Mouse (Mus musculus): ENCODE measurements around the gene Fen1.

The Fen1 gene

GRCm38 (mm10) chr19:10213796-10214471 lies 10.0 kb upstream of the Fen1 start:
- DNase-seq (ENCODE audit: low read depth, low spot score), result no peak

DNA sequence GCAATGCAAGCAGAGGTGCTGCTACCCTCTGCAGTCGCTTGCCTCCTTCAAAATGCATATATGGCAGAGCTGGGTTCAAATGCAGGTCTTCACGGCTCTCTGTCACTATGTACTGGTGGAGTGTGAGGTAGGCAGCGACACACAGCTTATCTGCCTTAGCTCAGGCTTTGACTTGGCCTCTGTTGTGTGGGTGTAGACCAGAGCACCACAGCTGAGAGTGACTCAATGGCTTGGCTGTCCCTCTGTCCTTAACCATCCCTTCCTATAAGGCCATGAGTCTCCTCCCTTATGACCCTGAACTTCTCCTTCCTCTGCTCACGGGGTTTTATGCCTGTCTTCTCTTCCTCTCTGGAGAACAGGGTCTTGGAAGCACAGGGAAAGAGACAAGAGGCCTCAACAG lies 6.9 kb upstream of the Fen1 start:
- no peak for DNase-seq (ENCODE audit: low read depth, low spot score)

DNA sequence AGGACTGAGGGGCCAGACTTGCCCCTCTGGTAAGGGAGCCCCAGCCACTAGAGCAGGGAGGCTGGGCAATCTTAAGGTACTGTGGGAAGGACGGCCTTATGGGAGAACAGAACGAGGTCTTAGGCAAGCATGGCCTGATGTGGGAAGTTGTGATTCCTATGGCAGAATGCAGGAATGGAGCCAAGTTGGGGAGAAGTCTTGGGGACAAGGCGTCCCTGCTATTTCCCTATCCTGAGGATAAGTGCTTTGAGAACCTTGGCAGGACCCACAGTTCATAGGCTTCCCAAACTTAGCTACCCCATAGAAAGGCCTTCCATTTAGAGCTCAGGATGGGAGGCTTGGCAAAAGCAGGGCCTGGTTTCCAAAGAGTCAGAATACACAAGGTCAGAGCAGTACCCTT lies 4.9 kb upstream of the Fen1 start:
- no peak for DNase-seq (ENCODE audit: low read depth, low spot score)

DNA sequence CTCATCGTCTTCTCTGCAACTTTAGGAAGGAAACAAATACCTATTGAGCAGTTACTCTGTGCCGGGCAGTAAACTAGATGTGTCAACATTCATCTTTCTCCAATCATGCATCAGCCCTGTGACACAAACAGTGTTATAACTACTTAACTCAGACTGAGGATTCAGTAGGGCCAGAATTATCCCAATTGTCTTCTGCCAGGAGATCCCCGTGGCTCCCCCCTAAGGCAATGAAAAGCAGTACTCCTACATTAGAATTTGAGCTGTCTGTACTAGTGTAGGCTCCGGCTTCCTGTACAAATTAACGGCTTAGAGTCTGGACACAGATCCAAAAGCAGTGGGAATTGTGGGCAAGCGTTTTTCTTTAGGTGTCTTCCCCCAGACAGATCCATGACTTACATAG lies 1.1 kb upstream of the Fen1 start:
- DNase-seq (ENCODE audit: low read depth, low spot score), result no peak

GRCm38 (mm10) chr19:10204616-10205001 lies 640 bp upstream of the Fen1 start:
- DNase-seq (ENCODE audit: low read depth, low spot score), result no peak

GRCm38 (mm10) chr19:10203146-10203847 lies 672 bp downstream of the Fen1 start:
- no peak for DNase-seq (ENCODE audit: low read depth, low spot score)

- no peak for DNase-seq (ENCODE audit: low read depth, low spot score)
Observed at GRCm38 (mm10) chr19:10198723-10199122, 5.2 kb downstream of the Fen1 start.

- no peak for DNase-seq (ENCODE audit: low read depth, low spot score)
Observed at GRCm38 (mm10) chr19:10198286-10198685, 5.7 kb downstream of the Fen1 start.

- no peak for DNase-seq (ENCODE audit: low read depth, low spot score)
Observed at GRCm38 (mm10) chr19:10197130-10197529, 6.8 kb downstream of the Fen1 start.

DNA sequence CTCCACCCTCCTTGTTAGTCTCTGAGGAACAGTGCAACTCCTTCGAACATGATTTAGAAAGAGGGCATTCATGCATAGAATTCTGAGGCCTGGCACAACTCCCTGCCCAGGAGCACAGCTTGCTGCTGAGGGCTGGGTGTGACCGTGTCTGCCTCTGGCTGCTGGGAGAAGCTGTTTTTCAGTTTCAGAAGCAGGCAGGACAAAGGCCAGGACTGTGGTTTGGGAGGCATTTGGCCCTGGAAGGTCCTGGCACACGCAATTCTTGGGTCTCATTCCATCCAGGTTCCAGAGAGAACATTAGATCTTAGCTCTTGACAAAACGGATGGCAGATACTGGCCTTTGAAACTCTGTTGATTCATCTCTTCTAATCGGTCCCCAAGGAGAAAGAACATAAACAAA lies 8.7 kb downstream of the Fen1 start:
- no peak for DNase-seq (ENCODE audit: low read depth, low spot score)

DNA sequence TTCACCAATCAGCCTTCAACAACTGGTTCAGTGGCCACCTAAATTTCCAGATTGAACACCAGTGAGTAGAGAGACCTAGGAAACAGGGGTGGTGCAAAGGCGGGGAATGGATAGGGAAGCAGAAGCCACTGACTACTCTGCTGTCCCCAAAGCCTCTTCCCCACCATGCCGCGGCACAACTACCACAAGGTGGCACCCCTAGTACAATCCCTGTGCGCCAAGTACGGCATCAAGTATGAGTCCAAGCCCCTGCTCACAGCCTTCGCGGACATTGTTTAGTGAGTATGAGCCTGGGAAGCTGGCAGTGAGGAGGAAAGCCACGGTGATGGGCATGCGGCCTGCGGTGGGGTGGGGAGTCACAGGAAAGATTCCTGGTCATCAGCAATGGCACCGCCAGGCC lies 9.6 kb downstream of the Fen1 start:
- DNase-seq (ENCODE audit: low read depth, low spot score), result no peak

GRCm38 (mm10) chr19:10191326-10191725 lies 12.6 kb downstream of the Fen1 start:
- no peak for DNase-seq (ENCODE audit: low read depth, low spot score)

- no peak for DNase-seq (ENCODE audit: low read depth, low spot score)
Observed at GRCm38 (mm10) chr19:10190796-10191195, 13.2 kb downstream of the Fen1 start.

DNA sequence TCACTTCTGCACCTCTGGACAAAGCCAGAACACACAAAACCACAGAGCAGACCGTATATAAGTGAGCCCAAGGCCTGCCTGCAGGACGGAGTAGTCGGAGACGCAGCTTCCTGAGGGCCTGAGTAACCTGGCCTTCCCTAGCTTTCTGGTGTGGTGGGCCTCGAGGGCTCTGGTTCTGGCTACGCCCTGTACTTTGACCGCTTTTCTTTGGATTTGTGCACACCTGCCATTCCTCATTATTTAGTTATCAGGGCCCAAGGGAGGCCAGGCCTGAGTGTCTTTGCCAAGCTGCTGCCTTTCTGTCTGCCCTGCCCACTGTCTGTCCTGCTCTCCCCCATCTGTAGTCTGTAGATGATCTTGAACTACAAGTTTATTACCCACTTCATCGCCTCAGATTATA lies 14.0 kb downstream of the Fen1 start:
- no peak for DNase-seq (ENCODE audit: low read depth, low spot score)

DNA sequence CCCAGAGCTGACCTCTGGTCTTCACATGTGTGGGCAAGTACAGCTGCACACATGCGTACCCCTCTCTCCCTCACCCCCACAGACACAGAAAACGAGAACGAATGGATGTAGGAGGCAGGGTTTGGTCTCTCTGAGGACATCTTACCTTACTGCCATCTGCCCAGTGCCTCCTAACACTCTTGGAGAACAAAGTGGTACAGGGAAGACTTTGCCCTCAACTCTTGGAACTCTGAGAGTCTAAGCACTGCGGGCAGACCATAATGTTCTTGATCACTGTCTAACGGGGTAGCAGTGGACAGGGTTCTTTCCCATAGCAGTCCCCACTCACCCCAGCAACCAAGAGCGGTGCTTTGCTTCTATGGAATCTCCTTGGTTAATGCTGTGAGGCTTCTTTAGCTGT lies 14.9 kb downstream of the Fen1 start:
- no peak for DNase-seq (ENCODE audit: low read depth, low spot score)

DNA sequence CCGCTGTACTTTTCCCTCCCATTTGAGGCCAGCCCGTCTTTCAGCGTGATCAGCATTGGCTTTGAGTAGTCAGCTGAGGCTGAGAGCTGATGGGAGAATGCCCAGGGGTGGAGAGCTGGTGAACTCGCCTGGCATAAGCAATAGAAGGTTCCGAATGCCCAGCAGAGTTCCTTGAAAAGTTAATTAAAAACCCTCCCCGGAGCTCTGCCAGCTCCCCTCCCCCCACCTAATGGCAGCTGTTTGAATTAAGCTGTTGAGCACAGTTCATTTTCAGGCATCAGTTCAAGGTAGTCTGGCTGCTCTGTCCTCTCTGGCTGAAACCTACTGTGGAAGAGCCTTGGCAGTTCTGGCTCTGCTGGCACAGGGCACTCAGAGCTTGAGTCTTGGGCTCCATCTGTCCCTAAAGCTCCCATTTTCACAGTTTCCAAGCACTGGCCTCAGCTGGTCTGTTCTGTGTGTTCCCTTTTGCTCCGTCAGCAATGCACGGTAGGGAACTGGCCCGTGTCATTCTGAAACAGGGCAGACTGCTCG lies 15.6 kb downstream of the Fen1 start:
- DNase-seq (ENCODE audit: low read depth, low spot score), result no peak

GRCm38 (mm10) chr19:10186569-10186968 lies 17.4 kb downstream of the Fen1 start:
- no peak for DNase-seq (ENCODE audit: low read depth, low spot score)

GRCm38 (mm10) chr19:10185876-10186275 lies 18.1 kb downstream of the Fen1 start:
- DNase-seq (ENCODE audit: low read depth, low spot score), result no peak

- no peak for DNase-seq (ENCODE audit: low read depth, low spot score)
Observed at GRCm38 (mm10) chr19:10184096-10184495, 19.9 kb downstream of the Fen1 start.

GRCm38 (mm10) chr19:10183299-10183983 lies 20.5 kb downstream of the Fen1 start:
- DNase-seq (ENCODE audit: low read depth, low spot score), result no peak

DNA sequence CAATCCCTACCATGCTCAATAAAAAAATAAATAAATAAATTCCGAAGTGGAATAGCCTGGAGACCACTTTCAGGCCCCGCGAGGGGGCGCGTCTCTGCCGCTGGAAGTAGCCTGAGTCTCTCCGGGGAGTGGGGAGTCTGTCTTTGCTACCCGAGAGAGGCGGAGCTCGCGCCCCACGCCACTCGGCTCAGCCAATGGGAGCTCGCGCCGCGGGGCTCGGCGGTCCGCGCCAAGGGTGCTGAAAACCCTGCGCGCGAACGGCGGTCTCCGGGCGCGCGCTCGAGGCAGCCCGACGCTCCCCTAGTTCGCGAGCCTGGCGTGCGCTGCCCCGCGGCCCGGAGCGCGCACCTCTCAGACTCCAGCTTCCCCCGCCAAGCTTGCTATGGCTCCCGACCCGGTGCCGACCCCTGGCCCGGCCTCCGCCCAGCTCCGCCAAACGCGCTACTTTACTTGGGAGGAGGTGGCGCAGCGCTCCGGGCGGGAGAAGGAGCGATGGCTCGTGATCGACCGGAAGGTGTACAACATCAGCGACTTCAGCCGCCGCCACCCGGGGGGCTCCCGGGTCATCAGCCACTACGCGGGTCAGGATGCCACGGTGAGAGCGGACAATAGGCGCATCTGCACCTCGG lies 21.2 kb downstream of the Fen1 start, which contains the start of gene Fads1:
Gene Fads1, plus strand, starts transcription at position 219 of the 629 bp plus-strand sequence.
- peak; percentile 70 for DNase-seq (ENCODE audit: low read depth, low spot score)

GRCm38 (mm10) chr19:10182142-10182541 lies 21.8 kb downstream of the Fen1 start:
- DNase-seq (ENCODE audit: low read depth, low spot score), result no peak

Data from retina, adult 2 months (tissue).